Mouse (Mus musculus): ENCODE data around the gene Epn2. TPM values are rescaled to one million over a fixed set of nuclear protein-coding genes. Genes with fewer than 3 reads are reported as not detected.
A peak's percentile ranks its signal among the peaks of the same experiment; 100 is the strongest.
"Not testable (repeated sequence)": the region's sequence is repeated elsewhere in the genome, so short reads cannot be mapped to it uniquely, and the experiment has no call there.

The Epn2 gene
- total RNA-seq, 2 experiments from 2014 or later: 23.0 to 25.7 TPM

GRCm38 (mm10) chr11:61592061-61592460 lies 12.6 kb upstream of the Epn2 start:
- no peak for DNase-seq

- DNase-seq: peak in 1 of 2 experiments; percentile 15
These were observed 11.2 kb upstream of the Epn2 start for GRCm38 (mm10) chr11:61590516-61591213.

GRCm38 (mm10) chr11:61585421-61585820 lies 5.9 kb upstream of the Epn2 start:
- DNase-seq: no peak

GRCm38 (mm10) chr11:61584830-61585229 lies 5.3 kb upstream of the Epn2 start:
- DNase-seq: no peak

- no peak for DNase-seq
These were observed 4.6 kb upstream of the Epn2 start for GRCm38 (mm10) chr11:61584096-61584495.

GRCm38 (mm10) chr11:61582808-61583207 lies 3.3 kb upstream of the Epn2 start:
- not testable (repeated sequence) for DNase-seq

- peak in 1 of 2 experiments; percentile 20 for DNase-seq
These were observed 443 bp upstream of the Epn2 start for GRCm38 (mm10) chr11:61579878-61580381.

- DNase-seq: peak; percentile 16 to 37
These were observed 925 bp downstream of the Epn2 start for GRCm38 (mm10) chr11:61578541-61578982.

GRCm38 (mm10) chr11:61577991-61578390 lies 1.5 kb downstream of the Epn2 start:
- DNase-seq: no peak

- no peak for DNase-seq
These were observed 2.1 kb downstream of the Epn2 start for GRCm38 (mm10) chr11:61577349-61577748.

GRCm38 (mm10) chr11:61573266-61573665 lies 6.2 kb downstream of the Epn2 start:
- no peak for DNase-seq

- no peak for DNase-seq
These were observed 8.3 kb downstream of the Epn2 start for GRCm38 (mm10) chr11:61571225-61571624.

- DNase-seq: no peak
These were observed 9.8 kb downstream of the Epn2 start for GRCm38 (mm10) chr11:61569671-61570070.

GRCm38 (mm10) chr11:61564566-61564965 lies 14.9 kb downstream of the Epn2 start:
- DNase-seq: peak; percentile 54 to 59

- no peak for DNase-seq
These were observed 15.5 kb downstream of the Epn2 start for GRCm38 (mm10) chr11:61563939-61564338.

- DNase-seq: peak in 1 of 2 experiments; percentile 30
These were observed 17.1 kb downstream of the Epn2 start for GRCm38 (mm10) chr11:61562421-61562820.

- no peak for DNase-seq
These were observed 19.9 kb downstream of the Epn2 start for GRCm38 (mm10) chr11:61559572-61559971.

GRCm38 (mm10) chr11:61553015-61553754 lies 26.3 kb downstream of the Epn2 start:
- DNase-seq: no peak

GRCm38 (mm10) chr11:61550631-61551030 lies 28.9 kb downstream of the Epn2 start:
- no peak for DNase-seq

GRCm38 (mm10) chr11:61547710-61548109 lies 31.8 kb downstream of the Epn2 start:
- DNase-seq: no peak

- DNase-seq: no peak
These were observed 33.0 kb downstream of the Epn2 start for GRCm38 (mm10) chr11:61546452-61546851.

- no peak for DNase-seq
These were observed 33.9 kb downstream of the Epn2 start for GRCm38 (mm10) chr11:61545586-61545985.

GRCm38 (mm10) chr11:61541106-61541505 lies 38.4 kb downstream of the Epn2 start:
- DNase-seq: no peak

Data from adrenal gland, postnatal 36 days (tissue).